Mouse (Mus musculus): Measurements from ENCODE around the gene Adgrg3.

DNA sequence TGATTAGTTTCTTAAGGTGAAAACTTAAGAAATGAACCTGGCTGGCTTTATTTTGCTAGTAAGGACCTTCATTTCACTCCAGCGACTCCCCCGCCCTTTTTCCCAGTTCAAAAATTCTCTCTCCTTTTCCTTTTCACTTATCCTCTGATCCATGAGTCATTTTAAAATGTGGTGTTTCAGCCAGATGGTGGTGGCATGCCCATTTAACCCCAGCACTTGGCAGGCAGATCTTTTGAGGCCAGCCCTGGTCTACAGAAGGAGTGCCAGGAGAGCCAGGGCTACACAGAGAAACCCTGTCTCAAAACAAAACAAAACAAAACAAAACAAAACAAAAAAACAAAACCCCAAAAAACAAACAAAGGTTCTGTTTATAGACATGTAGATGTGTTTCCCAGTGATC lies 47.0 kb downstream of the Adgrg3 start:
- TF ChIP-seq MAX (IDR thresholded peaks at IDR 0.05; ENCODE audit: low read length), result no peak
- TF ChIP-seq CTCF (IDR thresholded peaks at IDR 0.05 in 2 of 3, conservative IDR thresholded peaks at IDR 0.05 in 1 of 3; ENCODE audit: control insufficient read depth in 1 of 3, insufficient read depth in 1 of 3, low read depth in 2 of 3, low read length in 3 of 3, poor library complexity in 1 of 3, severe bottlenecking in 1 of 3), result no peak
- no peak for TF ChIP-seq POLR2A (IDR thresholded peaks at IDR 0.05; ENCODE audit: control insufficient read depth in 1 of 2, insufficient read depth in 1 of 2, low read depth in 1 of 2, low read length in 2 of 2, poor library complexity in 1 of 2)
- no peak for TF ChIP-seq GATA1 (IDR thresholded peaks at IDR 0.05; ENCODE audit: low read depth, low read length)
- TF ChIP-seq RCOR1 (IDR thresholded peaks at IDR 0.05; ENCODE audit: low read depth, low read length), result no peak
- TF ChIP-seq UBTF (IDR thresholded peaks at IDR 0.05; ENCODE audit: borderline replicate concordance, insufficient read depth, low read depth, low read length), result no peak
- TF ChIP-seq ZC3H11A (IDR thresholded peaks at IDR 0.05; ENCODE audit: low read depth, low read length), result no peak
- TF ChIP-seq JUND (IDR thresholded peaks at IDR 0.05; ENCODE audit: low read depth, low read length), result no peak
- TF ChIP-seq POLR2AphosphoS2 (IDR thresholded peaks at IDR 0.05; ENCODE audit: low read length), result no peak
- TF ChIP-seq POLR2AphosphoS5 (IDR thresholded peaks at IDR 0.05; ENCODE audit: borderline replicate concordance, low read depth, low read length), result no peak
